Mouse (Mus musculus) myocyte (in vitro differentiated cells): ENCODE results near the gene Gm11555. TPM values are rescaled to one million over a fixed set of nuclear protein-coding genes. Genes with fewer than 3 reads are reported as not detected.
"Not testable (repeated sequence)": the region's sequence is repeated elsewhere in the genome, so short reads cannot be mapped to it uniquely, and the experiment has no call there.

ENCODE experiments used
- H3K27me3 ChIP-seq: one replicate; pipeline ENCODE4 v1.6.1; 2011; ENCODE audit not compliant: control insufficient read depth, insufficient read depth, insufficient read length
- H3K36me3 ChIP-seq: one replicate; pipeline ENCODE4 v1.6.1; 2011; ENCODE audit not compliant: control insufficient read depth, insufficient read depth
- H3K4me2 ChIP-seq: one replicate; pipeline ENCODE4 v1.6.1; 2011; ENCODE audit warnings: low read depth, control low read depth
- H3K4me3 ChIP-seq: one replicate; pipeline ENCODE4 v1.5.1; 2011; ENCODE audit warnings: mild to moderate bottlenecking, control low read depth, moderate library complexity
- H3K79me2 ChIP-seq: one replicate; pipeline ENCODE4 v1.6.1; 2011; ENCODE audit not compliant: control insufficient read depth, insufficient read depth
- H3ac ChIP-seq: one replicate; pipeline ENCODE4 v1.6.1; 2011; ENCODE audit not compliant: control insufficient read depth, insufficient read length
- CEBPB ChIP-seq: IDR thresholded peaks from 2 replicates; pipeline ENCODE4 v1.6.1; 2011; ENCODE audit warnings: mild to moderate bottlenecking, moderate library complexity; ENCODE audit not compliant: poor library complexity, insufficient read depth, severe bottlenecking
- E2F4 ChIP-seq: IDR thresholded peaks from one replicate; pipeline ENCODE4 v1.6.1; 2011; ENCODE audit warnings: mild to moderate bottlenecking, control low read depth, moderate library complexity; ENCODE audit not compliant: insufficient read depth
- MAX ChIP-seq: IDR thresholded peaks from one replicate; pipeline ENCODE4 v1.6.1; 2011; ENCODE audit warnings: low read depth, mild to moderate bottlenecking, control low read depth
- MYOD1 ChIP-seq, 3 experiments: IDR thresholded peaks; one replicate each; pipeline ENCODE4 v1.6.1; 2011; ENCODE audit warnings: control low read depth in 2 of 3, low read depth in 2 of 3, mild to moderate bottlenecking in 2 of 3, moderate library complexity in 1 of 3; ENCODE audit not compliant: insufficient read length in 2 of 3, control insufficient read depth in 1 of 3
- MYOG ChIP-seq, 3 experiments: IDR thresholded peaks; one replicate each; pipeline ENCODE4 v1.6.1; 2011; ENCODE audit warnings: control low read depth in 2 of 3, low read depth in 2 of 3, mild to moderate bottlenecking in 2 of 3; ENCODE audit not compliant: insufficient read length in 2 of 3, control insufficient read depth in 1 of 3, insufficient read depth in 1 of 3
- POLR2A ChIP-seq: IDR thresholded peaks from one replicate; pipeline ENCODE4 v1.6.1; 2011; ENCODE audit warnings: low read depth, mild to moderate bottlenecking, control low read depth, moderate library complexity; ENCODE audit not compliant: insufficient read length
- POLR2AphosphoS2 ChIP-seq: IDR thresholded peaks from one replicate; pipeline ENCODE4 v1.6.1; 2011; ENCODE audit warnings: low read depth, control low read depth; ENCODE audit not compliant: insufficient read length
- REST ChIP-seq: IDR thresholded peaks from one replicate; pipeline ENCODE4 v1.6.1; 2011; ENCODE audit warnings: mild to moderate bottlenecking, control low read depth, moderate library complexity; ENCODE audit not compliant: insufficient read depth, insufficient read length
- SRF ChIP-seq: IDR thresholded peaks from one replicate; pipeline ENCODE4 v1.6.1; 2011; ENCODE audit warnings: low read depth; ENCODE audit not compliant: control insufficient read depth, insufficient read length
- TCF12 ChIP-seq: IDR thresholded peaks from one replicate; pipeline ENCODE4 v1.6.1; 2011; ENCODE audit warnings: mild to moderate bottlenecking, control low read depth; ENCODE audit not compliant: poor library complexity, insufficient read depth, severe bottlenecking
- TCF3 ChIP-seq: IDR thresholded peaks from one replicate; pipeline ENCODE4 v1.6.1; 2011; ENCODE audit warnings: low read depth, control low read depth; ENCODE audit not compliant: insufficient read length
- USF1 ChIP-seq: IDR thresholded peaks from one replicate; pipeline ENCODE4 v1.6.1; 2011; ENCODE audit warnings: low read depth, mild to moderate bottlenecking, control low read depth, moderate library complexity
- polyA plus RNA-seq: library from polyadenylated mRNA; unstranded; fragments of >200 nt; fragmentation: generic; extraction: Trizol; gene quantifications from one replicate; pipeline ENCODE4 v1.2.1, GENCODE M21; 2012; ENCODE audit warnings: missing spikeins

The Gm11555 gene
- polyA plus RNA-seq, 1 experiment = not detected

- no peak overlapping the region for H3ac ChIP-seq
- no peak overlapping the region for H3K4me2 ChIP-seq
- H3K27me3 ChIP-seq = no peaks in the 10 kb centered on the region
- H3K79me2 ChIP-seq = no peaks in the 10 kb centered on the region
- no peaks in the 10 kb centered on the region for H3K36me3 ChIP-seq
- no peak overlapping the region for H3K4me3 ChIP-seq
- TF ChIP-seq MAX = no peak
- TF ChIP-seq POLR2AphosphoS2 = no peak
- TF ChIP-seq SRF = no peak
- no peak for TF ChIP-seq POLR2A
- TF ChIP-seq REST = no peak
- TF ChIP-seq CEBPB = no peak
- peak in 1 of 3 experiments; percentile 69 for TF ChIP-seq MYOD1 (IDR thresholded peaks at IDR 0.05; ENCODE audit: control insufficient read depth in 1 of 3, insufficient read length in 2 of 3, low read depth in 2 of 3)
- TF ChIP-seq USF1 = no peak
- no peak for TF ChIP-seq TCF3
- TF ChIP-seq MYOG (IDR thresholded peaks at IDR 0.05; ENCODE audit: control insufficient read depth in 1 of 3, insufficient read depth in 1 of 3, insufficient read length in 2 of 3, low read depth in 2 of 3) = peak in 2 of 3 experiments; percentile 50 to 57
- TF ChIP-seq TCF12 = no peak
- no peak for TF ChIP-seq E2F4
Observed at GRCm38 (mm10) chr11:99662802-99663201, 12.8 kb upstream of the Gm11555 start.

GRCm38 (mm10) chr11:99659256-99659655 is 9.2 kb upstream of the Gm11555 start:
- TF ChIP-seq POLR2AphosphoS2 (no peak), MYOD1 (IDR thresholded peaks at IDR 0.05; ENCODE audit: control insufficient read depth in 1 of 3, insufficient read length in 2 of 3, low read depth in 2 of 3) (no peak)
- Histone ChIP-seq H3K36me3 (no peaks in the 10 kb centered on the region), H3K4me3 (no peak overlapping the region), H3K4me2 (no peak overlapping the region), H3K27me3 (no peaks in the 10 kb centered on the region), H3K79me2 (no peaks in the 10 kb centered on the region), H3ac (no peak overlapping the region)

- not testable (repeated sequence) for H3ac ChIP-seq, H3K27me3 ChIP-seq, H3K79me2 ChIP-seq, H3K4me2 ChIP-seq, H3K36me3 ChIP-seq, H3K4me3 ChIP-seq
- peak; percentile 21 for TF ChIP-seq TCF3
- peak; percentile 40 for TF ChIP-seq TCF12
- peak in 2 of 3 experiments; percentile 63 to 75 for TF ChIP-seq MYOD1 (IDR thresholded peaks at IDR 0.05; ENCODE audit: control insufficient read depth in 1 of 3, insufficient read length in 2 of 3, low read depth in 2 of 3)
- TF ChIP-seq MYOG (IDR thresholded peaks at IDR 0.05; ENCODE audit: control insufficient read depth in 1 of 3, insufficient read depth in 1 of 3, insufficient read length in 2 of 3, low read depth in 2 of 3) = peak in 1 of 3 experiments; percentile 67
Observed at GRCm38 (mm10) chr11:99658467-99659010, 8.5 kb upstream of the Gm11555 start, which contains the start of gene Gm11563. Gene Gm11563 (minus strand): TSS chr11:99658960.

GRCm38 (mm10) chr11:99657051-99657450 is 7.0 kb upstream of the Gm11555 start:
- TF ChIP-seq REST (no peak), E2F4 (no peak), POLR2A (no peak), TCF3 (no peak), MYOG (IDR thresholded peaks at IDR 0.05; ENCODE audit: control insufficient read depth in 1 of 3, insufficient read depth in 1 of 3, insufficient read length in 2 of 3, low read depth in 2 of 3) (no peak), MAX (no peak), USF1 (no peak), TCF12 (no peak), CEBPB (no peak), POLR2AphosphoS2 (no peak), SRF (no peak), MYOD1 (IDR thresholded peaks at IDR 0.05; ENCODE audit: control insufficient read depth in 1 of 3, insufficient read length in 2 of 3, low read depth in 2 of 3) (no peak)
- no peak overlapping the region for H3ac ChIP-seq

GRCm38 (mm10) chr11:99646444-99646843 is 3.6 kb downstream of the Gm11555 start:
- no peaks in the 10 kb centered on the region for H3K79me2 ChIP-seq
- TF ChIP-seq TCF12 = no peak
- peak in 1 of 3 experiments; percentile 26 for TF ChIP-seq MYOD1 (IDR thresholded peaks at IDR 0.05; ENCODE audit: control insufficient read depth in 1 of 3, insufficient read length in 2 of 3, low read depth in 2 of 3)
- peak in 2 of 3 experiments; percentile 3 to 54 for TF ChIP-seq MYOG (IDR thresholded peaks at IDR 0.05; ENCODE audit: control insufficient read depth in 1 of 3, insufficient read depth in 1 of 3, insufficient read length in 2 of 3, low read depth in 2 of 3)
- no peaks in the 10 kb centered on the region for H3K36me3 ChIP-seq
- no peaks in the 10 kb centered on the region for H3K27me3 ChIP-seq
- H3ac ChIP-seq = no peak overlapping the region
- no peak overlapping the region for H3K4me3 ChIP-seq
- no peak overlapping the region for H3K4me2 ChIP-seq

More at GRCm38 (mm10) chr11:99657051-99657450, 7.0 kb upstream of the Gm11555 start:
- Histone ChIP-seq H3K4me3 (no peak overlapping the region), H3K4me2 (no peak overlapping the region), H3K36me3 (no peaks in the 10 kb centered on the region), H3K27me3 (no peaks in the 10 kb centered on the region), H3K79me2 (no peaks in the 10 kb centered on the region)
